Mouse (Mus musculus) adipocyte (in vitro differentiated cells): ENCODE measurements around the gene Zc3h12d.
A peak's percentile ranks its signal among the peaks of the same experiment; 100 is the strongest.

Source experiments
- DNase-seq: peaks from one replicate; pipeline ENCODE4 v3.0.0-alpha.2; 2016; ENCODE audit warnings: low spot score

The Zc3h12d gene

GRCm38 (mm10) chr10:7832171-7832676, at the start of gene Zc3h12d:
TSS of gene Zc3h12d (plus strand) at chr10:7832470.
- no peak for DNase-seq

GRCm38 (mm10) chr10:7787319-7787718, 45.0 kb upstream of the Zc3h12d start:
- no peak for DNase-seq

GRCm38 (mm10) chr10:7792254-7792750, 40.0 kb upstream of the Zc3h12d start:
- DNase-seq: no peak

DNA sequence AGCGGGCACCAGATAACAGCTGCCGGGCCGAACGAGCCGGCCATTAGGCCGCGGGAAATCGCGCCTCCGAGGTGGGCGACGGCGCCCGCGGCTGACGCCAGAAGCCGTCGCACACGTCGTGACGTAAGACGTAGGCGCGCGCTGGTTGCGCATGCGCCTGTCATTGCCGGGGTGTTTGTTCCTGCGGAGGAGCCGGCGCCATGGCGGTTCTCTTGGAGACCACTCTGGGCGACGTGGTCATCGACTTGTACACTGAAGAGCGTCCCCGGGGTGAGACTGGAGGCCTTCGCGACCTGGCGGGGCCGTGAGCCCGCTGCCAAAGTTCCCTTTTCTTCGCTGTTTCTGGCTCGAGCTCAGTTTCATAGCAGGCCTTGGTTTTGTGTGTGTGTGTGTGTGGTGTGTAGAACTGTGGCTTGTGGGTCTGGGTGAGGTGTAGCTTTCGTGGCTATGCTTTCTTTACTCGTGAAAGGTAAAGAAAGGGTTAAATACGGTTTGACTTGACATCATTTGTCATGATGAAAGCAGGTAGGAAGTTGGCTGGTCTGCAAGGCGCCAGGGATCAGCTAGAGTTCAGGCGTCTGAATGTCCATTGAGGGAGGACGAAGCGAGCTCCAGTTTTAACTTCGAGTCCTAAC, 39.4 kb upstream of the Zc3h12d start, which contains the start of the genes Ginm1 and Ppil4:
Gene Ginm1 (minus strand): TSS at position 74 of the 635 bp plus-strand sequence.
Gene Ppil4 (plus strand): TSS at position 141 of the 635 bp plus-strand sequence.
- peak; percentile 89 for DNase-seq

- DNase-seq: no peak
These were observed 31.0 kb upstream of the Zc3h12d start for GRCm38 (mm10) chr10:7801258-7801657.

GRCm38 (mm10) chr10:7802519-7803140, 29.6 kb upstream of the Zc3h12d start:
- DNase-seq: no peak

GRCm38 (mm10) chr10:7809937-7810336, 22.3 kb upstream of the Zc3h12d start:
- peak; percentile 86 for DNase-seq

DNA sequence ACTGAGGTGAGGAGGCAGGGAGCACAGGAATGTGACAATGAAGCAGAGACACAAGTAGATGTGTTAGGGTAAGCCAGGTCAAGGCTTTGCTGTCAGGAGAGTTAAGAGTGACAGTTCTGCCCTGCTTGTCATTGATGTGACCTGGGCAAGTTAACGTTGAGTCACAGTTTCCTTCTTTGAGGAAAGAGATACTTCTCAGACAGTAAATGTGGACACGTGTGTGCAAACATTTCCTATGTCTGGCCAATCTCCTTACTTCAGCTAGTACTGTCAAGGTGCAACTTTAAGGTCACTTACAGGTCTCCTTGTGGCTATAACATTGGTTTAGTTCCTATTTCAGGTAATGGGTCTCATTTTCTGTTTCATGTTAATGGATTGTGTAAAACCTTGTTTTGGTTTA, 15.8 kb upstream of the Zc3h12d start:
- no peak for DNase-seq

- DNase-seq: no peak
These were observed 13.6 kb upstream of the Zc3h12d start for GRCm38 (mm10) chr10:7818676-7819075.

DNA sequence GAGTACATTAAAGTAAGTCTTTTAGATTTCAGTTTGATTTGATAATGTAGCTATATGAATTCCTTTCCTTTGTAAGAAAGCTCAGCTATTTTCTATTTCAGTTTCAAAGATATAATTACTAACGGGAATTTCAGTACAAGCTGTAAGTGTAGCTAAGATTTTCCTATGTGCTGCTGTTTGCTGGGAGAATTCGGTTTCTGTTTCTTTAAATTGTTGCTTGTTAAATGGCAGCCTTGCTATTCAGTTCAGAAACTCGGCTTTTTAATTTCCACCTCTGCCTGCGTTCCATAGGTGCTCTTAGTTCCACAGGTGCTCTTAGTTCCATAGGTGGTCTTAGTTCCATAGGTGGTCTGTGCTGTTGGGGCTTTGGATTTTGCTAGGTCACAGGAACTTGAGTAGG, 13.1 kb upstream of the Zc3h12d start:
- no peak for DNase-seq

DNA sequence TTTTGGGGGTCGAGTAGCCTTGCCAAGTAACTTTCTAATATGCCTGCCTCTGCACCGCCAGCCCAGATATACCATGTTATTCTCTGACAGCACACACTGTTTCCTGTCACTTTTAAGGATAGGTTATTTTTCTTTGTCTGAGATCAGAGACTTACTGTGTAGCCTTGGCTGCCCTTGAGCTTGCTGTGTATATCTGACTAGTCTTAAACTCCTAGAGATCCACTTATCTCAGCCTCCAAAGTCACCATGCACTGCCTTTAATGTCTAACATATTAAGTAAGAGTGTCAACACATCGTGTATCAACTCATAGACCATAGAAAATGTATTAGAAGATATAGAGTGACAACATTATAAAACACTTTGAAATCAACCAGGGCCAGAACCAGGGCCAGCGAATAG, 12.7 kb upstream of the Zc3h12d start:
- DNase-seq: no peak

- DNase-seq: no peak
These were observed 12.1 kb upstream of the Zc3h12d start for GRCm38 (mm10) chr10:7820171-7820570.

GRCm38 (mm10) chr10:7821981-7822380, 10.3 kb upstream of the Zc3h12d start:
- DNase-seq: no peak

DNA sequence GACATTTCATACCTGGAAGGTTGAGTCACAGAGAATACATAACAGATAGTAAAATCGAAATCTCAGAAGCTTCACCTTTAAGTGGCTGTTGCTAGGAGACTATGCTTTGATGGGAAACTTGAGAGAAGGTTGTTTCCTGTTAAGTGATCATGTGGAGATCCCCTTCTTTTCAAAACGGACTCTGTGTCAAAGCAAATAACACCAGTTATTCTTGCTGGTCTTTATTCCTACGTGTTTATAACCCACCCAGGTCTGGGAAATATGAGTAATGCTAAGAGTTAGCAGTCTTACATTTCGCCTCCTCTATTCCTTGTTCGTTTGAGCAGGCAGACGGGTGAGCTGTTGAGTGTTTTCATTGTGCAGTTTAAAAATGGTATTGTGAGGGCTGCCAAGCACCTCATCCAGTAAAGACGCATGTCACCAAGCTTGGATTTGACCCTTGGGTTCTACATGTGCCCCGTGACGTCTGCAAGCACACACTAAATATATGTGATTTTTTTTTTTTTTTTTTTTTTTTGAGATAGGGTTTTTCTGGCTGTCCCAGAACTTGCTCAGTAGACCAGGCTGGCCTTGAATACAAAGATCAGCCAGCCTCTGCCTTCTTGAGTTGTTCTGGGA, 7.5 kb upstream of the Zc3h12d start:
- DNase-seq: no peak

GRCm38 (mm10) chr10:7825281-7825665, 7.0 kb upstream of the Zc3h12d start:
- no peak for DNase-seq

DNA sequence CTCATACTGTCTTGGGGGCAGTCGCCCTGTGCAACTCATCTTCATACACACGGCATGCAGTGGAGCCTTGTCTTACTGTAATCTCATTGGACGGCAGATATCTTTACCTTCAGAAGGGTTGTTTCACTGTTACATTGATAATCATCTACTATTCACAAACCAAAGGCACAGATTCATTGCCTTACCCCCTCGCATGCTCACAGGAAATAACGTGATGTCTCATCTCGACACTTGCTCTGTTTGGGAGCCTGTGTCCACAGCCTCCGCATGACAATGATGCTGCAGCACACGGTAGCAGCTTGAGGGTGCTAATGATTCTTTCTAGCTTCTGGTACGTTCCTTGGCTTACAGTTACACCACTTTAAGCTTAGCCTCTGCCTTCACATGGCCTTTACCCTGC, 6.2 kb upstream of the Zc3h12d start:
- no peak for DNase-seq

GRCm38 (mm10) chr10:7833377-7834165, 1.3 kb downstream of the Zc3h12d start:
- no peak for DNase-seq

- no peak for DNase-seq
These were observed 2.5 kb downstream of the Zc3h12d start for GRCm38 (mm10) chr10:7834671-7835225.

- no peak for DNase-seq
These were observed 4.6 kb downstream of the Zc3h12d start for GRCm38 (mm10) chr10:7836902-7837301.

- DNase-seq: no peak
These were observed 5.2 kb downstream of the Zc3h12d start for GRCm38 (mm10) chr10:7837446-7837845.

- no peak for DNase-seq
These were observed 5.8 kb downstream of the Zc3h12d start for GRCm38 (mm10) chr10:7838036-7838435.
